Mouse (Mus musculus) spleen, embryonic (tissue): Measurements from ENCODE around the gene Ppef2.

Experiments
- CTCF ChIA-PET: fragments of 350-600 bp; sonication (Branson Sonifier 250); formaldehyde crosslinking; loops from one replicate; lab custom pipeline; 2022; lab: Charles Lee

Ppef2 gene

DNA sequence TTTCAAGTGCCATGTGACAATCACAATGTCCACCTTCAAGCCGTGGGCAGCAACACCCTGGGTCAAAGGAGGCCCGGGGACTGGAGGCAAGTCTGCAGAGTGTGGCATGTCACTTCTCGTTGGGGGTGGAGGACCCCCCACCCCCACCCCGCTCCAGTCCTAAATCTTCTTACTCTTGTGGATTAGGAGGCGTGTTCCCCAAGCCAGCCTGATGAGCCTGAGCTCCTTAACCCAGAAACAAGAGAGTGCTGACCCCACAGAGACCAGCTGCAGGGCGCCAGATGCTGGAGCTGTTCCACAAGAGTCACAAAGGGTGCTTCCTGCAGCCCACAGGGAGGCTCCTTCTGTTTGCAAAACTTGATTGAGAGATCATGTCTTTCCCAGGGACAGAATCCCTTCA, at the start of gene Ppef2:
Ppef2 (minus strand) TSS at position 61 of the 400 bp plus-strand sequence.
- CTCF ChIA-PET: no interaction called here

DNA sequence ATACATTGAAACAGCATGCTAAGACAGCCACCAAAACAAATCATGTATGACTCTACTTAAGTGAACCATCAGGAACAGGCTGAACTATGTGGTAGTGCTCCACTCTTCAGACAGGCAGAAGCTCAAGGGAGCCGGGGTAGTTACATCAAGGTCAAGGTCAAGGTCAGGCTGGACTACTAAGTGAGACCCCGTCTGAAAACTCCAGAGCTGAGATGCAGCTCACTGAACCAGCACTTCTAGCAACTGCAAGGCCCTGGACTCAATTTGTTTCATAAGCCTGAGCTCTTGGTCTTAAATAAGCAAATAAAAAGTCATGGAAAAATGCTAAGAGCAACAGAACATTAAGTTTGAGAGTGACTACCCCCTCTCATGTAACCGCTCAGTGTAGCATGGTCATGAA, 48.2 kb upstream of the Ppef2 start:
- CTCF ChIA-PET: interaction anchor here (0.7 kb wide), 1 partner anchor 108 kb away, joined by 3 read pairs; no protein-coding TSS in a partner anchor

DNA sequence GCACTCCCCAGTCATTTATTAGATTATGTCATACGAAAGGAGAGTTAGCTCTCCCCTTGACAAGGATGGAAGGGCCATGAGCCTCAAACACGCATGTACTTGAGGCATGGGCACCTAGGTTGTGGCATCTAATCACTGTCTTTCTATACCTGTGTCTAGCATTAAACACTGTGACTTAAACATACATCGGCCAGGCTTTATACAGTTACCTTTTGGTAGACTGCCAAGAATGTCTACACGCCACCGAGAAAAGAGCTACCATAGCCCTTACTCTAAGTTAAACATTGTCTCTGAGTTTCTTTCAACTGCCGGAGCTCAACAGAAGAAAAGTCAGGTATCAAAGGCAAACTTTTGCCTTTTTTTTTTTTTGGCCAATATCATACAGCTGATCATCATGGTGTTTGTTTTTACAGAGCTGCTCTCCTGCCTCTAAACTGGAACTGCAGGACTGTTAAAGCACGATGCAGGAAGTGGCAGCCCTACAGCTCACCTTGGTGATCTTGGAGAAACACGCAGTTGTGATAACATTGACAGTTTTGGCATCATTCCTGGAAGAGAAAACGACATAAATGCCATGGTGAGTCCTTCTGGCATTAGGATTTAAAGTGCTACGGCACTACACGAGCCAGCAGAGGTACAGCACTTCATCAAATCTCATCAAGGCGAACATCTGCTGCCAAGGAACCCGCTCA, 46.2 kb upstream of the Ppef2 start:
- CTCF ChIA-PET: interaction anchor here (0.7 kb wide), 1 partner anchor 12 kb away, joined by 19 read pairs; no protein-coding TSS in a partner anchor

DNA sequence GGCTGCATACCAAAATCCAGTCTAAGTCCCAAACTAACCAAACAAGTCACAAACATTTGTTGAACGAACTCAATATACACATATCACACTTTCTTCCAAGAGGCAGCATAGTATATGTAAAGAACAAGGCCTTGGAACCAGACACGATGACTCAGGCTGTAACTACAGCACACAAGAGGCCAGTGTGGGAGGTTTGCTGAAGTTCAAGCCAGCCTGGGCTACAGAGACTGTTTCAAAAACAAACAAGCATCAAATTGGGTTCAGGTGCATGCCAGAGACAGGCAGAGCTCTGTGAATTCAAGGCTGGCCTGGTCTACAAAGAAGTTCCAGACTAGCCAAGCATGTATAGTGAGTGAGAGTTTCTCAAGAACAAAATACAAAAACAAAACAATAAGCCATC, 38.4 kb upstream of the Ppef2 start:
- CTCF ChIA-PET: no interaction called here

- CTCF ChIA-PET: no interaction called here
Observed at GRCm38 (mm10) chr5:92291652-92292414, 35.8 kb upstream of the Ppef2 start.

DNA sequence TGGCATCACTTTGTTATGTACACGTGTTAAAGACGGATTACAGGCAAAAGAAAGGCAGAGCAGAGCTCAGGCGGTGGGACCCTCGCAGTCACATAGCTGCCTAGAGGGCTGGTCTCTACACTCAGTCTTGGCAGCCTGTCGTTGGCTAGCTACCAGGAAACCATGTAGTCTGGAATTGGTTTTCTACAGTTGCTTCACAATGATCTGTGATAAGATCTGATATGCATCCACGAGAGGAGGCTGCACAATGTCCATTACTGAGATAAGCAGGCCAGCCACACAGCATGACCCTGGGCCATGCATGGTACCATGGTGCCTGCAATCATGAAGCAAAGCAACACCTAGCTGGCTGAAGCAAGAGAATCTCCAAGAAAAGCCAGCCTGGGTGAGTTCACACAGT, 31.8 kb upstream of the Ppef2 start:
- CTCF ChIA-PET: no interaction called here

DNA sequence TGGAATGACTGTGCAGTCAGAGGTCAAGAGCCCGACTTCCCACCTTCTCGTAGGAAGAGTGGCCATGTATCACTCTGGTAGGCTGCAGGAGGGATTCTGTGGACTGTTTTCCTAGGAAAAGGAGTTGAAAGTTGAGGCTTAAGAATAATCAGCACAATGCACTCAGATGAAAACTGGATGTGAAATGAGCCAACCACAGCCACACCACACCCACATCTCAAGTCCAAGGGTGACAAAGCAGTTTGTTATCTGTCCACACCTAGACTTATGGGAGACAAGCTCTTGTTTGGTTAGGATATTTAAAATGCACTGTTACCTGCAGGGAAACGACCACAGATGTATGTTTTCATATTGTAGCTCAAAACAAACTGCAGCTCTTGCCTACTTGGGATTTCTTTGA, 27.0 kb upstream of the Ppef2 start:
- CTCF ChIA-PET: interaction anchor here (0.6 to 0.9 kb wide), 3 partner anchors 12 to 199 kb away, joined by 4 to 6 read pairs (median 4); no protein-coding TSS in a partner anchor

DNA sequence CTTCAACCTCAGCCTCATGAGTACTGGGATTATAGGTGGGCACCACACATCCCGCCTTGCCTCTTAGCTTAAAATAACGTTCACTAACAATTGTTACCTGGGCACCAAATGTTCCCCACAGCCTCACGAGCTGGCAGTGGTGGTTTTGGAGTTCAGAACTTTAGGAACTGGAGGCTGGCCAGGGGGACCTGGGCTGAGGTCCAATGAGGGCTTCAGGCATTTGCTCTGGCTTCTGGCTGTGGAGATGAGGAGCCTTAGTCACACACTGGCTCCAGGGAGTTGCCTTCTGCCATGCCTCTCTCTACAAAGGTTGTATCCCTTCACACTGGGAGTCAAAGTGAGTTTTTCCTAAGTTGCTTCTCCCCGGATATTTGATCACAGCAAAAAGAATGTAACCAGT, 26.5 kb upstream of the Ppef2 start:
- CTCF ChIA-PET: interaction anchor here (0.9 kb wide), 1 partner anchor 30 kb away, joined by 4 read pairs; no protein-coding TSS in a partner anchor

DNA sequence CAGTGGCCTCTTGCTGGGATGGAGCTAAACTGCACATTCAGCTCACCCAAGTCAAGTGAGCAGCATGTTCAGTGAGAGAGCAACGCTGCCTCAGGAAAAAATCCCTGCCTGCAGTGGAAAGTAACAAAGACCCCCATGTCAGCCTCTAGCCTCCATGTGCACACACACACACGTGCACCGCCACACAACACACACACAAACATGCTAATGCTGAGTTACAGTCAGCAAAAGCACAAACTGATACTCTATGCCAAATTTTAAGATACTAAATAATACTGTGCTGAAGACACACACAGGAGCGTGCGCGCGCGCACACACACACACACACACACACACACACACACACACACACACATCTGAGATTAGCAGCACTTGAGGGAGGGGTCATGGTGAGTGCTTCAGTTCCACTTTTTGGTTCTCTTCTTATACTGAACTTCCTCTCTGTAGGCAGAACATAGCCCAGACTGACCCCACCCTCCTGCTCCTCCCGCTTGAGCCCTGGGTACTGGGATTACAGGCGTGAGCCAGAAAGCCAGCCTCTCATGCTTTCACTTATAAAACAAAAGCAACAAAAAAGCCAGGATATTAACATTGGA, 23.0 kb upstream of the Ppef2 start:
- CTCF ChIA-PET: interaction anchor here (0.6 to 0.9 kb wide), 2 partner anchors 31 to 1997 kb away, joined by 3 read pairs; no protein-coding TSS in a partner anchor

GRCm38 (mm10) chr5:92277437-92278394, 21.6 kb upstream of the Ppef2 start, which contains the start of gene Naaa:
Naaa (minus strand) TSS chr5:92278170.
- CTCF ChIA-PET: interaction anchor here (0.9 kb wide), 1 partner anchor 32 kb away, joined by 3 read pairs; no protein-coding TSS in a partner anchor

DNA sequence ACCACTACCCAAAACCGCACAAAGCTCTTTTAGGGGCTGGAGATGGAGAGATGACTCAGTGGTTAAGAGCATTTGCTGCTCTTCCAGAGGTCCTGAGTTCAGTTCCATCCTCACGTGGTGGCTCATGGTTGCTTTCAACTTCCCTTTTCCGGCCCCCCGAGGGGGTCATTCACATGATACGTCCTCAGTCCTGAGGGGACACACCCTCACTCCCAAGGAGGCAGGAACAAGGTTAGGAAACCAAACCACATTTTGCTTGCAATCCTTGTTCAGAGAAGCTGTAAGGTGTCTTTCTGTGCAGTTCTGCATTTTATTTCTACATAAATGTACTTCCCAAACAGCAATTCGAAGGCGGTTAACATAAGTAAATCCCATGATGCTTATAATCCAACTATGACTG, 14.4 kb upstream of the Ppef2 start:
- CTCF ChIA-PET: no interaction called here

DNA sequence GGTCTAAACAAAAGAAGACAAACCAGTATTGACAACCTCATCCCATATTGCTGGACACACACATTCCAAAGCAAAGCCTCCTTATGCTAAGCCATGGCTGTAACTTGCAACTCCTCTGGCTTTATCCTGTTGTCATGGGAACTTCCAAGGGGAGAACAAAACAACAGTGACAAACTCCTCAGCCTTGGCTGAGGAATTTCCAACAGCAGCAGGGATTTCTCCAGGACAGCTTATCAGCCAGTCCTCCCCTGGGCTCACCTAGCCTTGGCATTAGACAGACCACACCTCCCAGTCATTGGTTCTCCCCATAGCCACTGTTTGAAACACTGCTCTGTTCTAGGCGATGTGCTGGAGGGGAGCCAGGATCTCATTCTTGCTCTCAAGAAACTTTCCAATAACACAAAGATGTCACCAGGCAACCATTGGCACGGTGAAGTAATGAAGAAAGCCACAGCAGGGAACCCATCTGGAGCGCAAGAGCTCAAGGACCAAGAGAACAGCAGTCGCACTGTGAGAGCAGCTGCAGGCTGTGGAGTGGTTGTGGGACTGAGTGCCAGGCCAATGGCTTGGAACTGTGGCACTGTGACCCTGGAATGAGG, 7.8 kb upstream of the Ppef2 start:
- CTCF ChIA-PET: no interaction called here

DNA sequence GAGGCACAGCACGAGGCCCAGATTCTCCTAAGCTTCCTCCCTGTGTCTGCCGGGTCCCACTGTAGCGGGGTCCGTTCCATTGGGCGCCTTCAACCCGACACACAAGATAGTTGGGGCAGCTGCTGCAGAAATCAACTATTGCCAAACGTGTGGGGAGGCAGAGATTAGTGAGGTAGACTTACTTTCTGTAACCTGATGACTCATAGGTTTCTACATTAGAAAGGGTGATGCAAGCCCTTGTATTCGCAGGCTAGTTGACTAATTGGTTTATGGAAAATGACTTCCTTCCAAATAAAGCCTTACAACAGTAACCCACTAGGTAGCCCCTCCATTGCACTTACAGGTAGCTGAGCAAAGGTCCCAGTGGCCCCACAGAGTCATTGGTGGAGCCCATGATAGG, 6.6 kb upstream of the Ppef2 start:
- CTCF ChIA-PET: no interaction called here

DNA sequence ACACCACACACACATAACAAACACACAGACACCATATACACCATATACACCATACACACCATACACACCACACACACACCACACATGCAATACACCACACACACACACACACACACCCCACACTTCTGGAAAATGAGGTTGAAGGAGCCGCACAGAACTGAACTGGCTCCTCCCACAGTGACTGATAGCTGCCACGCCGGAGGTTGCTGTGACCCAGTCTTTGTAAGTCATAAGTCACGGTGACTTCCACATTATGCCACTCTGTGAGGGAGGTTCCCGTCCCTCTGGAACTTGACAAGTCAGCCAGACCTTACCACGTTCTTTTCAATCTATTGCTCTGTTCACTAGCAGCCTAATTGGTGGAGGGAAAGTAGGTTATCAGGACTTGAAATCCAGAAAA, 1.6 kb downstream of the Ppef2 start:
- CTCF ChIA-PET: no interaction called here

DNA sequence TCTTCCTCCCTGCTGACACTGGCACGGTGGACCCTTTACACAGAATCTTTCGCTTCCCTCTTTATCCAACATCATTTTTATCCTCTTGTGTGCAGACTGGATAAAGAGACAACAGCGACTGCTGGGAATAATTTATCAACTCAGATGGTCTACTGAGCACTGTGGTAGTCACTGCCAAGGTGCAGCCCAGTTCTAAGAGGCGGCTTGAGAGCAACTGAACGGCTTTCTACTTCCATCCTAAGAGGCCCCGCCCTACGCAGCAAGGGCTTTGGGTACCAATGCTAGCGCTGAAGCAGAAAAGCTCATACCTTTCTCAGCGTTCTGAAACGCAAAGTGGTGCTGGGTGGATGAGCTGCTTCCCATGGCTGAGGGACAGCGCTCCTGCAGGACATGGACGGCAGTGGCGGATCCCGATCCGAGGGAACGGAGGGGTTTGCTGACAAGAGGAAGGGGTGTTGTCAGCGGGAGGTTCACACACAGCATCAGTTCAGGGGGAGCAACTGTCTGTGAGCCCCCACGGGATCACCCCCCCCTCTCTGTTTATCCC, 3.2 kb downstream of the Ppef2 start:
- CTCF ChIA-PET: no interaction called here

DNA sequence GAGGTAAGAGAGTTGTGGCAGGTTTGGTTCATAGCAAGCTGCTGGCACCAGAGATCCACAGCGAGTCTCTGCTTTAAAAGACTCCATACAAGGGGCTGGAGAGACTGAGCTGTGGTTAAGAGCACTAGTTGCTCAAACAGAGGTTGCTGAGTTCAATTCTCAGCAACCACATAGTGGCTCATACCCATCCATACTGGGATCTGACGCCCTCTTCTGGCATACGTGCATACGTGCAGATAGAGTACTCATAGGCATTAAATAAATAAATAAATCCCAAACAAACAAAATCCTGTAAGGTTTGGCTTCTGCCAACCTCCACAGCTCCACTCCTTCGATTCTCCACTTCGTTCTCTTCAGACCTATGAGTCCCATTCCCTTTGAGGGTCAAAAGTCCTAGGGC, 4.0 kb downstream of the Ppef2 start:
- CTCF ChIA-PET: no interaction called here

GRCm38 (mm10) chr5:92248614-92249013, 7.5 kb downstream of the Ppef2 start:
- CTCF ChIA-PET: no interaction called here

GRCm38 (mm10) chr5:92245483-92245882, 10.6 kb downstream of the Ppef2 start:
- CTCF ChIA-PET: no interaction called here

GRCm38 (mm10) chr5:92244900-92245299, 11.2 kb downstream of the Ppef2 start:
- CTCF ChIA-PET: no interaction called here

DNA sequence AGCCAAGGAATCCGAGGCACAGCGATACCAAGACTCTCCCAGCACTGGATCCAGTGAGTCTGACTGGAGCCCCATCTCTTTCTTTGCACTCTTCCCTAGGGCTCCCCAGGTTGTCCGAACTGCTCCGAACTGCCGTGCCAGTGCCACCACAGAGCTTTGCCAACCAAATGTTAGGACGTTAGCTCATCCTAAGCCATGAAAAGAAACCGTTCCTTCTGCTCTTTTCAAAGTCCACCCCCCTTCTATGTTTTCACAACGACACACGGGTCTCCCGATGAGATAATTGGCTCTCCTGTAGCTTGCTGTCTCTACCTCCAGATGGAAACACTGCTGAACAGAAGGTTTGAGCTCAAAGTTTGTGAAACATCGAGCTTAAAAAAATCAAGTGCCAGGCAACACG, 15.3 kb downstream of the Ppef2 start:
- CTCF ChIA-PET: no interaction called here
